Mouse (Mus musculus) forebrain, embryonic 11.5 days (tissue): ENCODE results near the gene Brms1. TPM values are rescaled to one million over a fixed set of nuclear protein-coding genes. Genes with fewer than 3 reads are reported as not detected.
A peak's percentile ranks its signal among the peaks of the same experiment; 100 is the strongest.

ENCODE experiments used
- ATAC-seq: fragments of 200-750 bp; cut with Nextera tagmentation; replicated peaks from 2 replicates; pipeline ENCODE4 v1.8.0; 2017; ENCODE audit warnings: moderate TSS enrichment; ENCODE audit not compliant: low FRiP score
- DNase-seq: peaks from one replicate; pipeline ENCODE4 v3.0.0-alpha.2; 2017; ENCODE audit warnings: low spot score
- H3K27ac ChIP-seq: fragments of 300-500 bp; sonication (generic); 2 replicates; pipeline ENCODE4 v1.5.1; 2014; ENCODE audit warnings: low read depth, low read length
- H3K27me3 ChIP-seq: fragments of 300-500 bp; sonication (generic); 2 replicates; pipeline ENCODE4 v1.6.1; 2014; ENCODE audit warnings: mild to moderate bottlenecking, low read length, mixed read lengths; ENCODE audit not compliant: control insufficient read depth, insufficient read depth
- H3K36me3 ChIP-seq: fragments of 300-500 bp; sonication (generic); 2 replicates; pipeline ENCODE4 v1.6.1; 2014; ENCODE audit warnings: mild to moderate bottlenecking, low read length, moderate library complexity, mixed read lengths; ENCODE audit not compliant: control insufficient read depth, insufficient read depth
- H3K4me1 ChIP-seq: fragments of 300-500 bp; sonication (generic); replicated peaks from 2 replicates; pipeline ENCODE4 v1.6.1; 2014; ENCODE audit warnings: low read length, mixed read lengths; ENCODE audit not compliant: control insufficient read depth, insufficient read depth
- H3K4me2 ChIP-seq: fragments of 300-500 bp; sonication (generic); 2 replicates; pipeline ENCODE4 v1.6.1; 2014; ENCODE audit warnings: low read depth, mild to moderate bottlenecking, low read length, moderate library complexity, mixed read lengths; ENCODE audit not compliant: severe bottlenecking
- H3K4me3 ChIP-seq: fragments of 300-500 bp; sonication (generic); 2 replicates; pipeline ENCODE4 v1.5.1; 2014; ENCODE audit warnings: low read depth, low read length
- H3K9ac ChIP-seq: fragments of 300-500 bp; sonication (generic); 2 replicates; pipeline ENCODE4 v1.6.1; 2014; ENCODE audit warnings: low read length
- H3K9me3 ChIP-seq: fragments of 300-500 bp; sonication (generic); 2 replicates; pipeline ENCODE4 v1.6.1; 2016; ENCODE audit warnings: low read length, mixed read lengths; ENCODE audit not compliant: control insufficient read depth
- WGBS: fragments of 180-500 bp; shearing (Covaris S2); extraction: QIAGEN DNeasy Blood & Tissue Kit; methylation state at CpG from one replicate; pipeline ENCODE4 v1.1.7; 2014; 5-methylcytosine and 5-hydroxymethylcytosine counted together
- polyA plus RNA-seq: library from polyadenylated mRNA; unstranded; fragments of >200 nt; fragmentation: Nextera tagmentation; extraction: Ambion mirVana; gene quantifications from 2 replicates; pipeline ENCODE4 v1.2.1, GENCODE M21; 2014

Brms1 gene
- polyA plus RNA-seq, 1 experiment from 2014 or later, result 62.6 TPM

DNA sequence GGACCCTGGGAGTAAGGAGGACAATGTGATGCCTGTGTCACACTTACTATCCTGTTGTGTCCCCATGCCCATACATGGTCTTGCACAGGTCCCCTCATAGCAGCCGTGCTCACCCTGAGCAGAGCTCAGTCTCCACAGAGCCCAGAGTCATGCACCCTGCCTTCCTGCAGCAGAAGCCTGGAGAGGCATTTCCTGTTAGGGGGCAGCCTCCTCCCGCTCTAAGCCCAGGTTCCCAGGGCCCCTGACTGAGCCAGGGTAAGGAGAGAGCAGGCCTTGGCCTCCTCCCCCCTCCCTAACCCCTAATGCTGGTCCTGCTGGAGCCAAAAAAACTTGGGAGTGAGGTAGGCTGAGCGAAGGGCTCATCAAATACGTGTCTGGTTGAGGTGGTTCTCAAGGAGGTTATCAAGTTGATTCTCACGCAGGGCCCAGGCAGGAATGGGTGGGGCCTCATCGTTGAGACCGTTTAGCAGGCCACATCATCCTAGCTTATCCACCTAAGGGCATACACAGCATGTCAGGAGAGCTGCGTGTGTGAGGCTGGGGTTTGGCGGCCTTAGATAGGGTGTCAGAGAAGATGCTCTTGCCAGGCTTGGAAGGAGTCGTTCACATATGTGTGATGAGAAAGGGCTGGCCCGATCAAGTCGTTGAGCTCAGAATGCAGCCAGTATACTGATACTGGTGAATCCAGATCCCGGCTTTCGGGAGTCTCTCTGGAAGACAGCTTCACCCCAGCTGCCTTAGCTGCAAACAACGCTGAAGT lies 26.1 kb downstream of the Brms1 start:
- H3K27me3 ChIP-seq, result peaks cover 32% of the 10 kb centered on the region

DNA sequence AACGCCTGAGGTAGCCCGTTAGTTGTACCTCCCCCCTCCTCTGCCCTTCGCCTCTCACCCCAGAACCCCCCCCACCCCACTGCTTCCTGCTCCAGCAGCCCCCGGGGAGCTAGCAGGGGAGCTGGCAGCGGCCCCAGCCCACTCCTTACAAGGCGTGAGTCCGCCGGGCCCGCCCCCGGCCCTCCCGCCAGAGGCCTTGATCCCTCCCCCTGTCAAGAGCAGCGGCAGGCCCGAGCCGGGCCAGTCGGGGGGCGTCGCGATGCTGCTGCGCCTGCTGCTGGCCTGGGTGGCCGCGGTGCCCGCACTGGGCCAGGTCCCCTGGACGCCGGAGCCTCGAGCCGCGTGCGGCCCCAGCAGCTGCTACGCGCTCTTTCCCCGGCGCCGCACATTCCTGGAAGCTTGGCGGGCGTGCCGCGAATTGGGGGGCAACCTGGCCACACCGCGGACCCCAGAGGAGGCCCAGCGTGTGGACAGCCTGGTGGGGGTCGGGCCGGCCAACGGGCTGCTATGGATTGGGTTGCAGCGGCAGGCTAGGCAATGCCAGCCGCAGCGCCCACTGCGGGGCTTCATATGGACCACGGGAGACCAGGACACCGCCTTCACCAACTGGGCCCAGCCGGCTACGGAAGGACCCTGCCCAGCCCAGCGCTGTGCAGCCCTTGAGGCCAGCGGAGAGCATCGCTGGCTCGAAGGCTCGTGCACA lies 26.9 kb downstream of the Brms1 start, which contains the start of gene Cd248:
Gene Cd248 (plus strand): TSS at position 212 of the 703 bp plus-strand sequence.
- H3K27ac ChIP-seq, result no peak within 1 kb of the TSS
- H3K4me3 ChIP-seq, result peak within 1 kb of the TSS; percentile 35
- peak within 1 kb of the TSS; percentile 60 for H3K9ac ChIP-seq
- peak within 1 kb of the TSS; percentile 88 for H3K4me2 ChIP-seq
- no peaks in the 10 kb centered on the region for H3K36me3 ChIP-seq
- H3K9me3 ChIP-seq, result no peaks in the 10 kb centered on the region
- 1% methylated on average over 49 of the region's 56 CpGs for WGBS
- peaks cover 32% of the 10 kb centered on the region for H3K27me3 ChIP-seq
- H3K4me1 ChIP-seq, result peaks cover 31% of the 10 kb centered on the region
- ATAC-seq (no peak; the same call in 1 of the 2 replicates), DNase-seq (peak; percentile 79)

More for the DNA sequence above, 26.1 kb downstream of the Brms1 start:
- Histone ChIP-seq H3K9me3 (no peaks in the 10 kb centered on the region), H3K4me1 (peaks cover 31% of the 10 kb centered on the region), H3K4me2 (peak overlapping the region; percentile 88), H3K36me3 (no peaks in the 10 kb centered on the region), H3K4me3 (peak overlapping the region; percentile 35; the same call in 1 of the 2 replicates), H3K9ac (peak overlapping the region; percentile 60; the same call in 1 of the 2 replicates), H3K27ac (no peak overlapping the region)
- DNase-seq, result no peak
- ATAC-seq, result no peak
- WGBS, result 8% methylated on average over 15 of the region's 15 CpGs

DNA sequence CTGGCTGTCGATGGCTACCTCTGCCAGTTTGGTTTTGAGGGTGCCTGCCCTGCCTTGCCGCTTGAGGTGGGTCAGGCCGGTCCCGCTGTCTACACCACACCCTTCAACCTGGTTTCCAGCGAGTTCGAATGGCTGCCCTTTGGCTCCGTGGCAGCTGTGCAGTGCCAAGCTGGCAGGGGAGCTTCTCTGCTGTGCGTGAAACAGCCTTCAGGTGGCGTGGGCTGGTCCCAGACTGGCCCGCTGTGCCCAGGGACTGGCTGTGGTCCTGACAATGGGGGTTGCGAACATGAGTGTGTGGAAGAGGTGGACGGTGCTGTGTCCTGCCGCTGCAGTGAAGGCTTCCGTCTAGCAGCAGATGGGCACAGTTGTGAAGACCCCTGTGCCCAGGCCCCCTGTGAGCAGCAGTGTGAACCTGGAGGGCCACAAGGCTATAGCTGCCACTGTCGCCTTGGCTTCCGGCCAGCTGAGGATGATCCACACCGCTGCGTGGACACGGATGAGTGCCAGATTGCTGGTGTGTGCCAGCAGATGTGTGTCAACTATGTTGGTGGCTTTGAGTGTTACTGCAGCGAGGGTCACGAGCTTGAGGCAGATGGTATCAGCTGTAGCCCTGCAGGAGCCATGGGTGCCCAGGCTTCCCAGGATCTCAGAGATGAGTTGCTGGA lies 27.5 kb downstream of the Brms1 start:
- H3K4me3 ChIP-seq, result peak overlapping the region; percentile 35
- WGBS, result 53% methylated on average over 21 of the region's 21 CpGs
- DNase-seq, result no peak
- peaks cover 31% of the 10 kb centered on the region for H3K4me1 ChIP-seq
- no peaks in the 10 kb centered on the region for H3K36me3 ChIP-seq
- no peak for ATAC-seq
- H3K9ac ChIP-seq, result peak overlapping the region; percentile 60
- H3K27me3 ChIP-seq, result peaks cover 32% of the 10 kb centered on the region
- no peaks in the 10 kb centered on the region for H3K9me3 ChIP-seq
- H3K4me2 ChIP-seq, result peak overlapping the region; percentile 88
- H3K27ac ChIP-seq, result no peak overlapping the region

DNA sequence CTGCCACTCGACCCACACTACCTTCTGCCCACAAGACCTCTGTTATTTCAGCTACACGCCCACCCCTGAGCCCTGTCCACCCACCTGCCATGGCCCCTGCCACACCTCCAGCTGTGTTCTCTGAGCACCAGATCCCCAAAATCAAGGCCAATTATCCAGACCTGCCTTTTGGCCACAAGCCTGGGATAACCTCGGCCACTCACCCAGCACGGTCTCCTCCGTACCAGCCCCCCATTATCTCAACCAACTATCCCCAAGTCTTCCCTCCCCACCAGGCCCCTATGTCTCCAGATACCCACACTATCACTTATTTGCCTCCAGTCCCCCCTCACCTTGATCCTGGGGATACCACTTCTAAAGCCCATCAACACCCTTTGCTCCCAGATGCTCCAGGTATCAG lies 28.3 kb downstream of the Brms1 start:
- whole genome bisulfite sequencing, result 84% methylated on average over 5 of the region's 5 CpGs
- H3K4me2 ChIP-seq, result no peak overlapping the region
- H3K27ac ChIP-seq, result no peak overlapping the region
- ATAC-seq, result no peak
- no peaks in the 10 kb centered on the region for H3K36me3 ChIP-seq
- H3K9me3 ChIP-seq, result no peaks in the 10 kb centered on the region
- H3K4me1 ChIP-seq, result peaks cover 31% of the 10 kb centered on the region
- H3K27me3 ChIP-seq, result peaks cover 32% of the 10 kb centered on the region
- H3K4me3 ChIP-seq, result no peak overlapping the region
- no peak overlapping the region for H3K9ac ChIP-seq
- DNase-seq, result no peak

DNA sequence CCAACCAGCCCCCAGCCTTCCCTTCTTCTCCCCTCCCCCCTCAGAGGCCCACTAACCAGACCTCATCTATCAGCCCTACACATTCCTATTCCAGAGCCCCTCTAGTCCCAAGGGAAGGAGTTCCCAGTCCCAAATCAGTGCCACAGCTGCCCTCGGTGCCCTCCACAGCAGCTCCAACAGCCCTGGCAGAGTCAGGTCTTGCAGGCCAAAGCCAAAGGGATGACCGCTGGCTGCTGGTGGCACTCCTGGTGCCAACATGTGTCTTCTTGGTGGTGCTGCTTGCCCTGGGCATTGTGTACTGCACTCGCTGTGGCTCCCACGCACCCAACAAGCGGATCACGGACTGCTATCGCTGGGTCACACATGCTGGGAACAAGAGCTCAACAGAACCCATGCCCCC lies 28.8 kb downstream of the Brms1 start:
- no peak for DNase-seq
- Histone ChIP-seq H3K4me2 (0 out of 2 replicates have a peak overlapping the region, but pooled peaks have one; percentile 15), H3K4me3 (no peak overlapping the region), H3K9me3 (no peaks in the 10 kb centered on the region), H3K9ac (no peak overlapping the region), H3K36me3 (no peaks in the 10 kb centered on the region), H3K4me1 (peaks cover 31% of the 10 kb centered on the region), H3K27ac (no peak overlapping the region), H3K27me3 (peaks cover 32% of the 10 kb centered on the region)
- ATAC-seq, result no peak
- WGBS, result 86% methylated on average over 7 of the region's 7 CpGs

DNA sequence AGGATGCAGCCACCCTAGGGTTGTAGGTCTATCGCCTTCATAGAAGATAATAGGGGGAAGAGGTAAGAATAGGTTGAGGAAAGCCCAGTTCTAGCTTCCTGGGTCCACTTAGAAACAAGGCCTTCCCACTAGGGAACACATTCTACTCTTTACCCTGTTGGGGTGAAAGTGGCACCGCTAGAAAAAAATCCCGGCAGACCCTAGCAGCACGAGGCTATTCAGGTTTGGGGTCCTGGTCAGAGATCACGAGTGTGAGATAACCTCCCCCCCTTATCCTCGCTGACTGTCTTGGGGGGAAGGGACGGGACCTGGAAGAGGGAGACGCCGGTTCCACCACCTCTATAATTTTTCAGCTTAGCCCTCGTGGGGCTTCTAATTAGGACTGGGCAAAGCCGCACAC lies 29.9 kb downstream of the Brms1 start:
- H3K9me3 ChIP-seq, result no peaks in the 10 kb centered on the region
- H3K36me3 ChIP-seq, result no peaks in the 10 kb centered on the region
- H3K4me3 ChIP-seq, result peak overlapping the region; percentile 36
- peak overlapping the region; percentile 54 for H3K9ac ChIP-seq
- peaks cover 31% of the 10 kb centered on the region for H3K4me1 ChIP-seq
- ATAC-seq, result 0 out of 2 replicates have a peak, but pooled peaks have one; percentile 2
- peak overlapping the region; percentile 74 for H3K27ac ChIP-seq
- WGBS, result 6% methylated on average over 11 of the region's 11 CpGs
- peak overlapping the region; percentile 68 for H3K4me2 ChIP-seq
- peaks cover 32% of the 10 kb centered on the region for H3K27me3 ChIP-seq
- DNase-seq, result no peak

DNA sequence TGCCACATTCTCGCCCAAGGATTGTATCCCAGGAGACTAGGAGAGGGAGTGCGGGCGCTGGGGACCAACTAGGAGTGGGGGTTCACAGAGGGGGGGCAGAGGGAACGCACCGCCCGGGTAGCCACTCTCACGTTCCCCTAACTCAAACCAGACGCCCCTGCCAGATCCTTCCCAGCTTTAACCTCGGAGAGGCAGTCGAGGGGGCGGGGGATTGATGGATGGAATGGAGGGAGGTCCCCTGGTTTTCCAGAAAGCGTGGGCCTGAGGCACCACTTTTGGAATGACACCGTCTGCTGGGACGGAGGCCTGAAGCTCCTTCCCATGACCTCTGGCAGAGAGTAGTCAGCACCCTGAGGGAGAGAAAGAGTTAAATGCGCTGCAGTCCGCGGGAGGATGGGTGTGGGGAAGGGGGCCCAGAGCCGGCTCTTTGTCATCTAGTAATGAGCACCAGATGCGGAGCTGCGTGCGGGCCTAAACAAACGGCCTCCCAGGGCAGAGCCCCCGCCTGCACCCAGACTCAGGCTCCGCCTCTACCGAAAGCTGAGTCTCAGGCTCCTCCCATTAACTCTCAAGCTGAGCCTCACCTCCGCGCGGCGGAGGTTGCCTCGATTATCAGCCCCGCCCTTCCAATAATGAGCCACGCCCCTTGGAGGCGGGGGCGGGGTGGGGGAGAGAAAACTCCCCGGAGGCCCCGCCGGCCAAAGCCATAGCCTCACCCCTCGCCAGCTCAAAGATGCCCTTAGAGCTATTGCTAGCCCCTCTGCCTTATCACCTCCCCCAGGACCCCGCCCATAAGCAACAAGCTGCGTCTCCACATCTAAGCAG lies 30.6 kb downstream of the Brms1 start:
- Histone ChIP-seq H3K4me1 (peaks cover 31% of the 10 kb centered on the region), H3K36me3 (no peaks in the 10 kb centered on the region), H3K9ac (peak overlapping the region; percentile 54), H3K4me3 (peak overlapping the region; percentile 36), H3K9me3 (no peaks in the 10 kb centered on the region), H3K27me3 (peaks cover 32% of the 10 kb centered on the region), H3K27ac (peak overlapping the region; percentile 74), H3K4me2 (peak overlapping the region; percentile 68)
- peak; percentile 86 for ATAC-seq
- WGBS, result under 1% methylated on average over 40 of the region's 40 CpGs
- DNase-seq, result peak; percentile 92
